Mouse (Mus musculus): ENCODE results near the gene Myl4.

- no peak for TF ChIP-seq CTCF (IDR thresholded peaks at IDR 0.05; ENCODE audit: low read depth, low read length)
- no peak for TF ChIP-seq POLR2A (IDR thresholded peaks at IDR 0.05; ENCODE audit: extremely low read depth, insufficient read depth, low read length)
These were observed 29.6 kb downstream of the Myl4 start for GRCm38 (mm10) chr11:104580091-104580490.
